Mouse (Mus musculus) myocyte (in vitro differentiated cells): ENCODE data around the gene Bfsp2.

ENCODE experiments used
- CEBPB ChIP-seq: IDR thresholded peaks from 2 replicates; pipeline ENCODE4 v1.6.1; 2011; ENCODE audit warnings: mild to moderate bottlenecking, moderate library complexity; ENCODE audit not compliant: poor library complexity, insufficient read depth, severe bottlenecking
- MAX ChIP-seq: IDR thresholded peaks from one replicate; pipeline ENCODE4 v1.6.1; 2011; ENCODE audit warnings: low read depth, mild to moderate bottlenecking, control low read depth
- POLR2A ChIP-seq: IDR thresholded peaks from one replicate; pipeline ENCODE4 v1.6.1; 2011; ENCODE audit warnings: low read depth, mild to moderate bottlenecking, control low read depth, moderate library complexity; ENCODE audit not compliant: insufficient read length

GRCm38 (mm10) chr9:103383576-103383975 is 96.6 kb downstream of the Bfsp2 start:
- TF ChIP-seq MAX = no peak
- TF ChIP-seq POLR2A = no peak
- TF ChIP-seq CEBPB = no peak
